In the genomic region with DNA sequence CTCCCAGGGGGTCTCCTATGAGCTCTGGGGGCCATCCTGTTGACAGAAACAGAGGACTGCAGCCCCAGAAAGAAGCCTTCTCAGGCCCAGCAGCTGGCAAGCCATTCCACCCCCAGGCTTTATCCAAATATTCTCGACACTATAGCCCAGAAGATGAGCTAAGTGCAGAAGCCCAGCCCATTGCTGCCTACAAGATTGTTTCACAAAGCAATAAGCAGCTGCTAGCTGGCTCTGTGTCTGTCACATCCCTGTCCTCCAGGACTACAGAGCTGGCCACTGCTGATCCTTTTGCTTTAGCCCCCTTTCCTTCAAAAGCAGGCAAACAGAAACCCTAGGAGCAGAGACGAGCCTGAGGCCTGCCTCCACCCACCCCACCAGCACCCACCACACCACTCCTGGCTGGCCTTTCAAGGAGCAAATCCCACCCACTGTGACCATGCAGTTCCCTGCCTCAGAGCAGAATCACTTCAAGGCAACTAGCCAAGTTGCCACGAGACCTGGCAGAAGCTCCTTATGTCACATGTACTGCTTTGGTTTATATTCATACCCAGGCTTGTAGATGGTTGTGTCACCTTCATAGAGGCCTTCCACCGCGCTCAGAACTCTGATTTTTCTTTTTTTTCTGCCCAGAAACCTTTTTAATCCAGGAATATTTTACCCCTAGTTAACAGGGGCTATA, we compare ENCODE assay signal across 10 mouse cellular contexts. TPM values are rescaled to one million over a fixed set of nuclear protein-coding genes. Genes with fewer than 3 reads are reported as not detected.
A peak's percentile ranks its signal among the peaks of the same experiment; 100 is the strongest.
DNase-seq lines count a peak whose midpoint lies in the region; ATAC-seq lines count a peak whose summit lies in the region.
"Had no signal": no experiment of that assay in that cellular context is flagged by ENCODE, and none has a peak within 500 bp of the region (broad histone marks: within the 10 kb centered on the region; RNA-seq: fewer than 3 reads in every experiment).

No protein-coding gene starts in this region.

- no peak overlapping the region for H3K4me3 ChIP-seq in liver, embryonic 11.5 days (ENCODE audit: low read depth, low read length)
- no peak overlapping the region for H3K4me3 ChIP-seq in hindbrain, embryonic 13.5 days

- no peak overlapping the region for H3K9ac ChIP-seq in liver, embryonic 11.5 days (ENCODE audit: low read depth, low read length)
- H3K9ac ChIP-seq in hindbrain, embryonic 13.5 days = no peak overlapping the region; the same call in 1 of the 2 replicates
- H3K9ac ChIP-seq: liver, embryonic 14.5 days had no signal

- H3K27ac ChIP-seq in liver, embryonic 11.5 days (ENCODE audit: low read depth, low read length) = no peak overlapping the region
- H3K27ac ChIP-seq in hindbrain, embryonic 13.5 days = no peak overlapping the region
- H3K27ac ChIP-seq: liver, embryonic 14.5 days had no signal

- intact Hi-C loops in heart, postnatal 25 days (cut with DNase I) = no loop called here

- H3K9me3 ChIP-seq in liver, embryonic 11.5 days (ENCODE audit: control insufficient read depth, low read length) = no peaks in the 10 kb centered on the region
- no peaks in the 10 kb centered on the region for H3K9me3 ChIP-seq in hindbrain, embryonic 13.5 days

- no peak for ATAC-seq in megakaryocyte-erythroid progenitor cell, adult 5-6 weeks (replicated peaks; ENCODE audit: low FRiP score, low TSS enrichment, poor library complexity, severe bottlenecking)
- ATAC-seq in liver, embryonic 11.5 days (replicated peaks; ENCODE audit: low FRiP score) = no peak
- no peak for ATAC-seq in hindbrain, embryonic 13.5 days (ENCODE audit: low FRiP score)

- H3K27me3 ChIP-seq in liver, embryonic 11.5 days (replicated peaks; ENCODE audit: control insufficient read depth, insufficient read depth, low read length) = no peaks in the 10 kb centered on the region
- H3K27me3 ChIP-seq in hindbrain, embryonic 13.5 days = no peaks in the 10 kb centered on the region

- no peak overlapping the region for H3K4me2 ChIP-seq in liver, embryonic 11.5 days
- H3K4me2 ChIP-seq in hindbrain, embryonic 13.5 days = no peak overlapping the region

- WGBS in liver, embryonic 11.5 days = 88% methylated on average over 5 of the region's 5 CpGs
- 81% methylated on average over 5 of the region's 5 CpGs for WGBS in hindbrain, embryonic 13.5 days

- peak; percentile 36 for DNase-seq in heart, adult 8-10 months (ENCODE audit: low spot score)
- DNase-seq in heart, postnatal 25 days (ENCODE audit: low spot score) = no peak
- DNase-seq in MN1 (ENCODE audit: low spot score) = peak; percentile 43
- DNase-seq in cerebellum, adult 8-10 months = peak; percentile 49
- DNase-seq in kidney, adult 9 months = peak; percentile 57
- DNase-seq in liver, embryonic 11.5 days (ENCODE audit: low spot score) = no peak
- DNase-seq: thymus, adult 2 months had no signal

- peaks cover 3% of the 10 kb centered on the region; the same call in 1 of the 2 replicates for H3K36me3 ChIP-seq in liver, embryonic 11.5 days (ENCODE audit: control insufficient read depth, insufficient read depth, low read length)
- H3K36me3 ChIP-seq in hindbrain, embryonic 13.5 days = peaks cover 30% of the 10 kb centered on the region

- no peaks in the 10 kb centered on the region for H3K4me1 ChIP-seq in liver, embryonic 11.5 days (replicated peaks; ENCODE audit: control insufficient read depth, insufficient read depth, low read length)
- H3K4me1 ChIP-seq in hindbrain, embryonic 13.5 days (replicated peaks) = no peaks in the 10 kb centered on the region

RNA-seq across cellular contexts. Expression of a gene that starts 12.3 kb away (rescaled TPM):
- 10 to 100 TPM; 78.5 to 83.2 (median 80.7) TPM for total RNA-seq in heart, adult 8-10 months (2022)
- 10 to 100 TPM; 68.6 to 72.6 TPM for total RNA-seq in heart, postnatal 25 days (2021)
- total RNA-seq in megakaryocyte-erythroid progenitor cell, adult 5-6 weeks (2014; fragmentation: Nextera tagmentation) = 68.1 and 91.5 TPM in 2 replicates
- total RNA-seq in megakaryocyte-erythroid progenitor cell, adult 5-6 weeks (2017) = 68.4 and 72.6 TPM in 2 replicates
- polyA plus RNA-seq in liver, embryonic 11.5 days (2014; fragmentation: Nextera tagmentation; extraction: Ambion mirVana) = 92.4 and 105 TPM in 2 replicates
- 126 and 130 TPM in 2 replicates for polyA plus RNA-seq in hindbrain, embryonic 13.5 days (2015; fragmentation: Nextera tagmentation; extraction: Ambion mirVana)

RNA-seq across cellular contexts. Expression of a gene that starts 45.9 kb away (rescaled TPM):
- 10 to 100 TPM; 16.0 to 21.4 (median 16.7) TPM for total RNA-seq in heart, adult 8-10 months (2022)
- total RNA-seq in heart, postnatal 25 days (2021) = 10 to 100 TPM; 14.8 to 17.7 TPM
- total RNA-seq in megakaryocyte-erythroid progenitor cell, adult 5-6 weeks (2014; fragmentation: Nextera tagmentation) = 32.0 and 46.2 TPM in 2 replicates
- total RNA-seq in megakaryocyte-erythroid progenitor cell, adult 5-6 weeks (2017) = 34.4 and 40.3 TPM in 2 replicates
- polyA plus RNA-seq in liver, embryonic 11.5 days (2014; fragmentation: Nextera tagmentation; extraction: Ambion mirVana) = 15.8 and 18.3 TPM in 2 replicates
- 19.0 and 22.5 TPM in 2 replicates for polyA plus RNA-seq in hindbrain, embryonic 13.5 days (2015; fragmentation: Nextera tagmentation; extraction: Ambion mirVana)

Comparison
In these comparisons a context has a peak if more than half of its experiments do, and no peak if none do; other contexts are left out.
1. DNase-seq: peak in heart, adult 8-10 months (single experiment), MN1 (single experiment), cerebellum, adult 8-10 months (single experiment) and kidney, adult 9 months (single experiment); none in heart, postnatal 25 days (single experiment) and liver, embryonic 11.5 days (single experiment).